Mouse (Mus musculus): ENCODE measurements around the gene Capn12. TPM values are rescaled to one million over a fixed set of nuclear protein-coding genes. Genes with fewer than 3 reads are reported as not detected.

The Capn12 gene
- polyA plus RNA-seq, 1 experiment: 0.11 TPM

- TF ChIP-seq POLR2A (IDR thresholded peaks at IDR 0.05; ENCODE audit: low read depth, low read length) (no peak), CTCF (conservative IDR thresholded peaks at IDR 0.05; ENCODE audit: insufficient read depth, insufficient read length, low read depth, low read length) (no peak)
- H3K27ac ChIP-seq (ENCODE audit: insufficient read depth, low read depth, low read length): peak overlapping the region; percentile 83
- peaks cover 72% of the 10 kb centered on the region for H3K4me1 ChIP-seq (ENCODE audit: control insufficient read depth, insufficient read depth, low read length)
- H3K4me3 ChIP-seq (ENCODE audit: insufficient read depth, low read depth, low read length): no peak overlapping the region
- H3K36me3 ChIP-seq (ENCODE audit: control insufficient read depth, insufficient read depth, low read length): peaks cover 6% of the 10 kb centered on the region
- no peaks in the 10 kb centered on the region for H3K27me3 ChIP-seq (replicated peaks; ENCODE audit: control insufficient read depth, insufficient read depth, low read length)
- peak; percentile 87 for DNase-seq
- WGBS: 8% methylated on average over 6 of the region's 6 CpGs
Observed at GRCm38 (mm10) chr7:28919815-28920214, 38.6 kb downstream of the Capn12 start.

- peaks cover 85% of the 10 kb centered on the region for H3K4me1 ChIP-seq (ENCODE audit: control insufficient read depth, insufficient read depth, low read length)
- WGBS: 81% methylated on average over 3 of the region's 3 CpGs
- H3K27ac ChIP-seq (ENCODE audit: insufficient read depth, low read depth, low read length): peak overlapping the region; percentile 97
- no peak overlapping the region for H3K4me3 ChIP-seq (ENCODE audit: insufficient read depth, low read depth, low read length)
- no peaks in the 10 kb centered on the region; the same call in 1 of the 2 replicates for H3K36me3 ChIP-seq (ENCODE audit: control insufficient read depth, insufficient read depth, low read length)
- TF ChIP-seq CTCF (conservative IDR thresholded peaks at IDR 0.05; ENCODE audit: insufficient read depth, insufficient read length, low read depth, low read length) (no peak), POLR2A (IDR thresholded peaks at IDR 0.05; ENCODE audit: low read depth, low read length) (no peak)
- no peaks in the 10 kb centered on the region for H3K27me3 ChIP-seq (replicated peaks; ENCODE audit: control insufficient read depth, insufficient read depth, low read length)
- no peak for DNase-seq
Observed at GRCm38 (mm10) chr7:28921178-28921577, 40.0 kb downstream of the Capn12 start.

- 47% methylated on average over 8 of the region's 8 CpGs for WGBS
- DNase-seq: no peak
- Histone ChIP-seq H3K36me3 (ENCODE audit: control insufficient read depth, insufficient read depth, low read length) (no peaks in the 10 kb centered on the region; the same call in 1 of the 2 replicates), H3K27me3 (replicated peaks; ENCODE audit: control insufficient read depth, insufficient read depth, low read length) (no peaks in the 10 kb centered on the region), H3K27ac (ENCODE audit: insufficient read depth, low read depth, low read length) (peak overlapping the region; percentile 97), H3K4me1 (ENCODE audit: control insufficient read depth, insufficient read depth, low read length) (peaks cover 86% of the 10 kb centered on the region), H3K4me3 (ENCODE audit: insufficient read depth, low read depth, low read length) (no peak overlapping the region)
- TF ChIP-seq CTCF (conservative IDR thresholded peaks at IDR 0.05; ENCODE audit: insufficient read depth, insufficient read length, low read depth, low read length) (no peak), POLR2A (IDR thresholded peaks at IDR 0.05; ENCODE audit: low read depth, low read length) (no peak)
Observed at GRCm38 (mm10) chr7:28921722-28922465, 40.7 kb downstream of the Capn12 start.

GRCm38 (mm10) chr7:28922606-28923005 lies 41.4 kb downstream of the Capn12 start:
- Histone ChIP-seq H3K4me3 (ENCODE audit: insufficient read depth, low read depth, low read length) (no peak overlapping the region), H3K27ac (ENCODE audit: insufficient read depth, low read depth, low read length) (peak overlapping the region; percentile 97), H3K27me3 (replicated peaks; ENCODE audit: control insufficient read depth, insufficient read depth, low read length) (no peaks in the 10 kb centered on the region), H3K36me3 (ENCODE audit: control insufficient read depth, insufficient read depth, low read length) (no peaks in the 10 kb centered on the region; the same call in 1 of the 2 replicates), H3K4me1 (ENCODE audit: control insufficient read depth, insufficient read depth, low read length) (peaks cover 79% of the 10 kb centered on the region)
- DNase-seq: no peak
- 47% methylated on average over 4 of the region's 4 CpGs for WGBS
- TF ChIP-seq POLR2A (IDR thresholded peaks at IDR 0.05; ENCODE audit: low read depth, low read length) (no peak), CTCF (conservative IDR thresholded peaks at IDR 0.05; ENCODE audit: insufficient read depth, insufficient read length, low read depth, low read length) (no peak)

GRCm38 (mm10) chr7:28923865-28924291 lies 42.7 kb downstream of the Capn12 start:
- H3K4me1 ChIP-seq (ENCODE audit: control insufficient read depth, insufficient read depth, low read length): peaks cover 72% of the 10 kb centered on the region
- H3K27ac ChIP-seq (ENCODE audit: insufficient read depth, low read depth, low read length): peak overlapping the region; percentile 97
- TF ChIP-seq CTCF (conservative IDR thresholded peaks at IDR 0.05; ENCODE audit: insufficient read depth, insufficient read length, low read depth, low read length) (no peak), POLR2A (IDR thresholded peaks at IDR 0.05; ENCODE audit: low read depth, low read length) (no peak)
- H3K27me3 ChIP-seq (replicated peaks; ENCODE audit: control insufficient read depth, insufficient read depth, low read length): no peaks in the 10 kb centered on the region
- H3K4me3 ChIP-seq (ENCODE audit: insufficient read depth, low read depth, low read length): no peak overlapping the region
- WGBS: 10% methylated on average over 4 of the region's 4 CpGs
- peak; percentile 76 for DNase-seq
- H3K36me3 ChIP-seq (ENCODE audit: control insufficient read depth, insufficient read depth, low read length): no peaks in the 10 kb centered on the region

GRCm38 (mm10) chr7:28924802-28925201 lies 43.6 kb downstream of the Capn12 start:
- no peak for TF ChIP-seq POLR2A (IDR thresholded peaks at IDR 0.05; ENCODE audit: low read depth, low read length)
- TF ChIP-seq CTCF (conservative IDR thresholded peaks at IDR 0.05; ENCODE audit: insufficient read depth, insufficient read length, low read depth, low read length): no peak
- DNase-seq: no peak
- Histone ChIP-seq H3K27ac (ENCODE audit: insufficient read depth, low read depth, low read length) (peak overlapping the region; percentile 97), H3K4me3 (ENCODE audit: insufficient read depth, low read depth, low read length) (no peak overlapping the region), H3K4me1 (ENCODE audit: control insufficient read depth, insufficient read depth, low read length) (peaks cover 71% of the 10 kb centered on the region), H3K36me3 (ENCODE audit: control insufficient read depth, insufficient read depth, low read length) (no peaks in the 10 kb centered on the region), H3K27me3 (replicated peaks; ENCODE audit: control insufficient read depth, insufficient read depth, low read length) (no peaks in the 10 kb centered on the region)
- WGBS: 34% methylated on average over 3 of the region's 3 CpGs

GRCm38 (mm10) chr7:28925317-28925716 lies 44.1 kb downstream of the Capn12 start:
- peak; percentile 97 for DNase-seq
- peak overlapping the region; percentile 97 for H3K27ac ChIP-seq (ENCODE audit: insufficient read depth, low read depth, low read length)
- TF ChIP-seq CTCF (conservative IDR thresholded peaks at IDR 0.05; ENCODE audit: insufficient read depth, insufficient read length, low read depth, low read length) (no peak), POLR2A (IDR thresholded peaks at IDR 0.05; ENCODE audit: low read depth, low read length) (no peak)
- no peaks in the 10 kb centered on the region for H3K36me3 ChIP-seq (ENCODE audit: control insufficient read depth, insufficient read depth, low read length)
- H3K4me1 ChIP-seq (ENCODE audit: control insufficient read depth, insufficient read depth, low read length): peaks cover 71% of the 10 kb centered on the region
- H3K4me3 ChIP-seq (ENCODE audit: insufficient read depth, low read depth, low read length): no peak overlapping the region
- no peaks in the 10 kb centered on the region for H3K27me3 ChIP-seq (replicated peaks; ENCODE audit: control insufficient read depth, insufficient read depth, low read length)
- 8% methylated on average over 9 of the region's 9 CpGs for WGBS
